Mouse (Mus musculus) bone marrow, adult 2 months (tissue): ENCODE measurements around the gene Usp37.

Experiments
- CTCF ChIP-seq: fragments of 200-500 bp; IDR thresholded peaks from 2 replicates; pipeline ENCODE4 v1.5.1; 2011; ENCODE audit warnings: low read length, control low read depth; ENCODE audit not compliant: control insufficient read depth, insufficient read depth
- POLR2A ChIP-seq: fragments of 200-500 bp; IDR thresholded peaks from 2 replicates; pipeline ENCODE4 v1.6.1; 2011; ENCODE audit warnings: low read depth, mild to moderate bottlenecking, control low read depth, low read length, borderline replicate concordance; ENCODE audit not compliant: control insufficient read depth

DNA sequence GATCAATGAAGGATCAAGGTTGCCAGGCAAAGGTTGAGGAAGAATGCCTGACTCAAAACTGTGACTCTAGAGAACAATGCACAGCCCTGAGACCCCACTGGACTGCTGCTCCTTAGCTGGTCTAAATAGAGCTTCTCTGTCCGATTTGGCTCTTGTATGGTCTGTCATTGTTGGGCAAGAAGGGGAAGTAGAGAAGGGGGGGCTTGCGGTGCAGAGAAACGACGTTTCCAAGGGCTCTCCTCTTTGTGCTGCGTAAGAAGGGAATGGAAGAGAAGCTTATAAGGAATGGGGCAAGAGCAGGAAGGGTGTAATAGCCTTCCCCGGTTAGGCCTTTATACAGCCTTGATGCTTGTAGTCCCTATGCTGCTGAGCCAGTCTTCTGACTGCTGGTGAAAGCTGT, 21.8 kb upstream of the Usp37 start:
- TF ChIP-seq CTCF (no peak), POLR2A (no peak)
